Mouse (Mus musculus): ENCODE results near the gene Vps51. TPM values are rescaled to one million over a fixed set of nuclear protein-coding genes. Genes with fewer than 3 reads are reported as not detected.

Gene Vps51
- 10 to 100 TPM; 70.3 to 87.1 TPM for total RNA-seq (2023)

DNA sequence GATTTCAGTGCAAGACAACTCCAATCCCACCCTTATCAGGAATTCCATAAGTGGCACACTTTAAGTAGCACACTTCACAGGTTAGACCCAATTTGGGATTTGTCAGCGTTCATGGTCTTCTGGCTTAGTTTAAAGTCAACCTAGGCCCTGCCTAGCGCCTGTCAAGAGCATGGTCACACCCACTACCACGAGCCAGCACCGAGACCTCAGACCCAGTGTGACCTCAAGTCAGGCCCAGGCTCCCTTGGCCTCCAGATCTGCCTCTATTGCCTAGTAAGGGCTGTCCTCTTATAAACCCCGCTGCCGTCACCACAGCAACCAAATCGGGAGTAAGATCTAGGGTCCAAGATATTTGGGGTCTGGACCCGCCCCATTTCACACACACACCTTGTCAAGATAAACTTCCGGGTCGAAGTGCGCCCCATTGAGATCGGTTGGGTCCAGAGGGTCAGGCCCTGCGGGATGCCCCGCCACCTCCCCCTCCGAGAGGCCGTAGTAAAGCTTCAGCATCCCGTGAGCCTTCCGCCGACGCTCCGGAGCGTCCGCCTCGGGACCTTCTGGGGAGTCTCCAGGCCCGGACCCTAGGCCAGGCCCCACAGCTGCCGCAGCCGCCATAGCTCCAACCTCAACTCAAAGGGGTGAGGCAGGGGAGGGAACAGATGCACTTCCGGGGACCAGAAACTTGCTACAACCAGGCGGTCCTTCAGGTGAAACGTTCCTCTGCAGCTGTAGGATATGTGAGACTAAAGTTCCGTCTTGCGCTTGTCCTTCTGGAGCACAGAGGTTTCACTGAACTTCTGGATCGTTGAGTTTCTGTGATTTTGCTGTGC lies at the start of gene Vps51:
TSS of gene Vps51 (minus strand) at position 668 of the 830 bp plus-strand sequence.

GRCm38 (mm10) chr19:6117986-6118676 lies 41.1 kb upstream of the Vps51 start, which contains the start of gene Sac3d1:
Gene Sac3d1, minus strand, starts transcription at chr19:6118650.

GRCm38 (mm10) chr19:6105586-6105985 lies 28.6 kb upstream of the Vps51 start, which contains the start of gene Naaladl1:
Gene Naaladl1, plus strand, starts transcription at chr19:6105782.

GRCm38 (mm10) chr19:6094119-6094518 lies 17.1 kb upstream of the Vps51 start, which contains the start of gene AC131692.1:
Gene AC131692.1, plus strand, starts transcription at chr19:6094419.

GRCm38 (mm10) chr19:6084478-6085248 lies 7.6 kb upstream of the Vps51 start, which contains the start of the genes Zfpl1 and Cdca5:
Gene Zfpl1, minus strand, starts transcription at chr19:6084956.
Gene Cdca5, plus strand, starts transcription at chr19:6084983.

DNA sequence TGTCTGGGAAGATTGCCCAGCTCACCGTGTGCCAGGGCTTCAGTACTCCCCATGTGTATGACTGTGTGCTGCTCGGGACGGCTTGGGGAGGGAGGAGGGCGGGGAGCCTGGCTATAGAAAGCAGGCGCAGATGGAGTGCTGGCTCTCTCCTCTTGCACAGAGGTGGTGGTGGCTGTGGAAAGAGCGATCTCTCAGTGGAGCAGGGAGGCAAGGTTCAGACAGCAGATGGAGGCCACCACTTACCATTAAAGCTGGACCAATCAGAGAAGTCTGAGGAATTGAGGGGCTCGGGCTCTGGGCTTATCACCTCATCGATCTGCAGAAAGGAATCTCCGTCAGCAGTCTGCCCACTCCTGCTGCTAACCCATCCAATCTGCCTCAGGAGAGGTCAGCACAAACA lies 5.1 kb upstream of the Vps51 start, which contains the start of gene Gm28374:
TSS of gene Gm28374 (minus strand) at position 101 of the 400 bp plus-strand sequence.

DNA sequence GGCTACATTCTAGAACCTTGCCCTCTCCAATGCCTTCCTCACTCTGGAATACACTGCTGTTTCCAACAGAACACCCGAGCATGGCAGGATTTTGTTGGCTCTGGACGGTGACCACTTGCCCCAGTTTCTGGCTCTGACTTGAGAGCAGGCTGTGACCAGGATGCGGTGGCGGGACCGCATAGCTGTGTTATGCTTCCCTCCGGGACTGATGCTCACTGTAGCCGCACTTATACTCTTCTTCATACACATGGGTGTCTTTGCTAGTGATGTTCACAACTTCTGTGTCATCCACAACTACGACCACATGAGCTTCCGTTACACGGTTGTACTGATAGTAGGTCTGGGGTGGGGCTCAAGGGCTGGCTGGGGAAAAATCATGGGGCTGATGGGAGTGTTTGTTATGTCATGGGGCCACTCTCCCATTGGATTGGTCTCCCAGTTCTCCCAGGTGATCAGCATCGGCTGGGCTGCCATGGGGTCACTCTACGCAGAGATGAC lies 3.0 kb upstream of the Vps51 start, which contains the start of gene Tmem262:
TSS of gene Tmem262 (plus strand) at position 51 of the 498 bp plus-strand sequence.

GRCm38 (mm10) chr19:6067724-6068415 lies 9.2 kb downstream of the Vps51 start, which contains the start of gene Tm7sf2:
Gene Tm7sf2, minus strand, starts transcription at chr19:6068373.

GRCm38 (mm10) chr19:6061021-6061533 lies 16.0 kb downstream of the Vps51 start, which contains the start of gene Znhit2:
Gene Znhit2, plus strand, starts transcription at chr19:6061192.

GRCm38 (mm10) chr19:6057313-6058096 lies 19.5 kb downstream of the Vps51 start, which contains the start of the genes Mrpl49 and Fau:
Gene Mrpl49, minus strand, starts transcription at chr19:6057785.
Gene Fau, plus strand, starts transcription at chr19:6057844.

DNA sequence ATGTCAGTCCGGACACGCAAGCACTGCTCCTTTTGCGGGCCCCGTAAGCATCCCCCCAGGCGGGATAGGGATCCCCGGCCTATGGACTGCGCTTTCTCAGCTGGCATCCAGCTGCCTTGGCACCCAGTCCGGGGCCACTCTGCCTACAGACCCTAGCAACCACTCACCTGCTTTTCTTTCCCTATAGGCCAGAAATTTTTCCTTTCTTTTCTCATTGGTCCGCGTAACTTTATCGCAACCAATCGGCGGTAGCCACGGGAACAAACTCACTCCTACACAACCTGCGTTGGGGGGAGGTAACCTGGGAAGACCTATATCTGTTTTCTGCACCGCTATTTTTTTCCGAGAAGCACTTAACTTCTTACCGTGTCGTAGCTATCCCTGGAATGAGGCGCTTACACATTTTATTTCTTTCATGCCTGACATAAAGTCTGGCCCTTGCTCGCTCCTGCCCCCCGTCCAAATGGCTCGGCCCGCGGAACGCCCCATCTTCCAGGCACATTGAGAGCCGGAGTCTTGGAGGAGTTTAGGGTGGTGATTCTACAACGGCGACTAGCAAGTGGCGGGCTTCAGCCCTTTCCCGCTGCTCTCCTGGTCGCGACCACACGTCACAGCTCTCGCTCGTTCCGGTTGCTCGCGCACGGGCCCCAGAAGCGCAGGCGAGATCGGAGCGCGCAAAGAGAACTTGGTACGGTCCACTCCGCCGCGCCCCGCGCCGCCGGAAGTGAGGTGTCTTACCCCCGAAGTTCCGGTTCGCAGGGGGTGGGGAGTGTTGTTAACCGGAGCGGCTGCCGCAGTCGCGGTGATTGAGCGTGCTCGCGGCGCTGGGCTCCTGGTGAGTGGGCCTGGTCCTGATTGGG lies 30.5 kb downstream of the Vps51 start, which contains the start of gene Syvn1:
TSS of gene Syvn1 (plus strand) at position 283 of the 860 bp plus-strand sequence.

Other genes with a start within 250 kb of the Vps51 start
- 10 to 100 TPM; 56.7 to 60.3 TPM for gene Frmd8, start 202.0 kb downstream of the Vps51 start, total RNA-seq (2023)
- gene Slc25a45, start 199.4 kb downstream of the Vps51 start, total RNA-seq (2023), result 10 to 100 TPM; 54.1 to 58.0 TPM
- 1 to 10 TPM; 1.6 to 2.0 TPM for gene Tigd3, start 183.1 kb downstream of the Vps51 start, total RNA-seq (2023)
- 100 to 1,000 TPM; 109 to 122 TPM for gene Dpf2, start 164.2 kb downstream of the Vps51 start, total RNA-seq (2023)
- 1 to 10 TPM; 4.5 to 5.0 TPM for gene Cdc42ep2, start 152.4 kb downstream of the Vps51 start, total RNA-seq (2023)
- gene Pola2, start 113.0 kb downstream of the Vps51 start, total RNA-seq (2023), result 10 to 100 TPM; 30.9 to 35.0 TPM
- gene Slc22a20, start 91.1 kb downstream of the Vps51 start, total RNA-seq (2023), result 1 to 10 TPM; 2.0 to 2.5 TPM
- gene Capn1, start 61.3 kb downstream of the Vps51 start, total RNA-seq (2023), result 100 to 1,000 TPM; 247 to 265 TPM
- 10 to 100 TPM; 45.6 to 51.2 TPM for gene Syvn1, start 30.7 kb downstream of the Vps51 start, total RNA-seq (2023)
- gene Mrpl49, start 19.4 kb downstream of the Vps51 start, total RNA-seq (2023), result 10 to 100 TPM; 15.8 to 16.7 TPM
- gene Fau, start 19.4 kb downstream of the Vps51 start, total RNA-seq (2023), result 1,000 to 10,000 TPM; 1,540 to 1,651 TPM
- 10 to 100 TPM; 11.2 to 11.7 TPM for gene Znhit2, start 16.0 kb downstream of the Vps51 start, total RNA-seq (2023)
- gene Tm7sf2, start 8.9 kb downstream of the Vps51 start, total RNA-seq (2023), result 1 to 10 TPM; 9.6 to 9.7 TPM
- gene Tmem262, start 2.8 kb upstream of the Vps51 start, total RNA-seq (2023), result not detected
- gene Gm28374, start 5.0 kb upstream of the Vps51 start, total RNA-seq (2023), result under 1 TPM in 1 of 2 experiments, not detected in 1; 0.71 TPM
- gene Zfpl1, start 7.7 kb upstream of the Vps51 start, total RNA-seq (2023), result 10 to 100 TPM; 38.5 to 39.7 TPM
- gene Cdca5, start 7.8 kb upstream of the Vps51 start, total RNA-seq (2023), result 10 to 100 TPM; 26.1 to 30.9 TPM
- gene AC131692.1, start 17.2 kb upstream of the Vps51 start, total RNA-seq (2023), result 1 to 10 TPM; 1.1 to 1.9 TPM
- under 1 TPM; 0.49 to 0.60 TPM for gene Naaladl1, start 28.6 kb upstream of the Vps51 start, total RNA-seq (2023)
- gene Sac3d1, start 41.4 kb upstream of the Vps51 start, total RNA-seq (2023), result 1 to 10 TPM; 5.2 to 6.0 TPM
- gene Snx15, start 51.1 kb upstream of the Vps51 start, total RNA-seq (2023), result 10 to 100 TPM; 13.6 to 17.3 TPM
- gene Batf2, start 63.8 kb upstream of the Vps51 start, total RNA-seq (2023), result under 1 TPM in 1 of 2 experiments, not detected in 1; 0.42 TPM
- gene Arl2, start 64.3 kb upstream of the Vps51 start, total RNA-seq (2023), result 10 to 100 TPM; 11.0 to 12.8 TPM
- not detected for gene Majin, start 107.2 kb upstream of the Vps51 start, total RNA-seq (2023)
- not detected for gene Gpha2, start 149.1 kb upstream of the Vps51 start, total RNA-seq (2023)
- gene Ppp2r5b, start 158.6 kb upstream of the Vps51 start, total RNA-seq (2023), result 10 to 100 TPM; 14.6 to 20.9 TPM
- gene Atg2a, start 164.4 kb upstream of the Vps51 start, total RNA-seq (2023), result 100 to 1,000 TPM; 186 to 206 TPM
- 100 to 1,000 TPM; 224 to 254 TPM for gene Ehd1, start 199.5 kb upstream of the Vps51 start, total RNA-seq (2023)
- gene Cdc42bpg, start 229.2 kb upstream of the Vps51 start, total RNA-seq (2023), result 10 to 100 TPM; 10.1 to 13.7 TPM

All from neutrophil, adult 59 days (primary cell).